Mouse (Mus musculus) CH12.LX (cell line): Measurements from ENCODE around the gene Txndc17. TPM values are rescaled to one million over a fixed set of nuclear protein-coding genes. Genes with fewer than 3 reads are reported as not detected.

Experiments used
- DNase-seq: peaks from one replicate; pipeline ENCODE4 v3.0.0-alpha.2; 2013; ENCODE audit errors: extremely low read depth
- H3K27ac ChIP-seq: 2 replicates; pipeline ENCODE4 v1.5.1; 2012; ENCODE audit warnings: low read depth, mild to moderate bottlenecking, control low read depth, moderate library complexity; ENCODE audit not compliant: insufficient read depth
- H3K27me3 ChIP-seq: replicated peaks from 2 replicates; pipeline ENCODE3; 2012; ENCODE audit warnings: inconsistent platforms
- H3K36me3 ChIP-seq, 2 experiments: replicated peaks in 1 of 2; 2 replicates each; pipeline versions ENCODE3 to v1.6.1; 2012; ENCODE audit warnings: inconsistent platforms in 1 of 2, low read length in 1 of 2, mild to moderate bottlenecking in 1 of 2, mixed read lengths in 1 of 2, moderate library complexity in 1 of 2; ENCODE audit not compliant: control insufficient read depth in 1 of 2, insufficient read depth in 1 of 2
- H3K4me1 ChIP-seq, 2 experiments: 2 replicates each; pipeline ENCODE4 v1.6.1; 2012; ENCODE audit warnings: inconsistent platforms in 1 of 2, moderate library complexity in 1 of 2; ENCODE audit not compliant: insufficient read depth in 2 of 2, control insufficient read depth in 1 of 2
- H3K4me2 ChIP-seq: 2 replicates; pipeline ENCODE4 v1.6.1; 2012; ENCODE audit warnings: low read depth, mild to moderate bottlenecking, control low read depth; ENCODE audit not compliant: poor library complexity, insufficient read depth, severe bottlenecking
- H3K4me3 ChIP-seq, 3 experiments: fragments of 150-350 bp in 1 of 3; sonication (generic) in 1 of 3; replicated peaks in 1 of 3; 2 replicates each; pipeline versions ENCODE3 to v1.5.1; 2011 to 2012; ENCODE audit warnings: low read depth in 2 of 3, low read length in 2 of 3, mild to moderate bottlenecking in 2 of 3, moderate library complexity in 2 of 3, control low read depth in 1 of 3, improper control_type of control experiment in 1 of 3, inconsistent platforms in 1 of 3, mixed read lengths in 1 of 3; ENCODE audit not compliant: poor library complexity in 1 of 3
- H3K79me2 ChIP-seq: replicated peaks from 2 replicates; pipeline ENCODE4 v1.6.1; 2012; ENCODE audit warnings: mild to moderate bottlenecking, moderate library complexity; ENCODE audit not compliant: control insufficient read depth, poor library complexity, insufficient read depth, severe bottlenecking; ENCODE audit errors: extremely low read depth
- H3K9ac ChIP-seq: 2 replicates; pipeline ENCODE4 v1.6.1; 2012; ENCODE audit warnings: low read depth, mild to moderate bottlenecking, control low read depth, moderate library complexity; ENCODE audit not compliant: insufficient read depth
- H3K9me3 ChIP-seq: replicated peaks from 2 replicates; pipeline ENCODE3; 2012; ENCODE audit warnings: low read length, inconsistent platforms, mixed read lengths
- CHD1 ChIP-seq: IDR thresholded peaks from 2 replicates; pipeline ENCODE4 v1.6.1; 2012; ENCODE audit warnings: low read depth, low read length, improper control_type of control experiment, inconsistent platforms
- CHD2 ChIP-seq: IDR thresholded peaks from 2 replicates; pipeline ENCODE4 v1.6.1; 2011; ENCODE audit warnings: low read length, improper control_type of control experiment
- E2F4 ChIP-seq: IDR thresholded peaks from 2 replicates; pipeline ENCODE4 v1.6.1; 2011; ENCODE audit warnings: low read depth, low read length, improper control_type of control experiment; ENCODE audit not compliant: insufficient replicate concordance
- ELF1 ChIP-seq: IDR thresholded peaks from 2 replicates; pipeline ENCODE4 v1.6.1; 2014; ENCODE audit warnings: low read depth, mild to moderate bottlenecking, inconsistent platforms, low read length, improper control_type of control experiment
- EP300 ChIP-seq: IDR thresholded peaks from 2 replicates; pipeline ENCODE4 v1.6.1; 2011; ENCODE audit warnings: low read length, improper control_type of control experiment
- HCFC1 ChIP-seq: IDR thresholded peaks from 2 replicates; pipeline ENCODE4 v1.6.1; 2012; ENCODE audit warnings: low read depth, mild to moderate bottlenecking, inconsistent platforms, low read length, improper control_type of control experiment
- JUND ChIP-seq: conservative IDR thresholded peaks from 2 replicates; pipeline ENCODE4 v1.6.1; 2011; ENCODE audit warnings: low read depth, low read length, improper control_type of control experiment
- MAX ChIP-seq: IDR thresholded peaks from 2 replicates; pipeline ENCODE4 v1.6.1; 2011; ENCODE audit warnings: low read length, improper control_type of control experiment
- MEF2A ChIP-seq: IDR thresholded peaks from 2 replicates; pipeline ENCODE4 v1.6.1; 2014; ENCODE audit warnings: low read depth, mild to moderate bottlenecking, inconsistent platforms, low read length, improper control_type of control experiment, borderline replicate concordance
- MYC ChIP-seq: IDR thresholded peaks from 2 replicates; pipeline ENCODE4 v1.6.1; 2011; ENCODE audit warnings: low read depth, mild to moderate bottlenecking, improper control_type of control experiment, low read length
- NELFE ChIP-seq: IDR thresholded peaks from 2 replicates; pipeline ENCODE4 v1.6.1; 2011; ENCODE audit warnings: low read depth, low read length, improper control_type of control experiment
- POLR2AphosphoS2 ChIP-seq: IDR thresholded peaks from 2 replicates; pipeline ENCODE4 v1.6.1; 2011; ENCODE audit warnings: low read depth, low read length, improper control_type of control experiment
- TBP ChIP-seq: conservative IDR thresholded peaks from 2 replicates; pipeline ENCODE4 v1.6.1; 2011; ENCODE audit warnings: low read depth, low read length, improper control_type of control experiment
- TCF12 ChIP-seq: IDR thresholded peaks from 2 replicates; pipeline ENCODE4 v1.6.1; 2014; ENCODE audit warnings: low read depth, mild to moderate bottlenecking, inconsistent platforms, low read length, improper control_type of control experiment
- UBTF ChIP-seq: IDR thresholded peaks from 2 replicates; pipeline ENCODE4 v1.6.1; 2012; ENCODE audit warnings: low read depth, mild to moderate bottlenecking, inconsistent platforms, low read length, improper control_type of control experiment, moderate library complexity
- USF2 ChIP-seq: conservative IDR thresholded peaks from 2 replicates; pipeline ENCODE4 v1.6.1; 2011; ENCODE audit warnings: low read depth, low read length, improper control_type of control experiment
- ZC3H11A ChIP-seq: IDR thresholded peaks from 2 replicates; pipeline ENCODE4 v1.6.1; 2012; ENCODE audit warnings: low read depth, mild to moderate bottlenecking, inconsistent platforms, low read length, improper control_type of control experiment
- ZKSCAN1 ChIP-seq: IDR thresholded peaks from 2 replicates; pipeline ENCODE4 v1.6.1; 2012; ENCODE audit warnings: low read depth, inconsistent platforms, low read length, improper control_type of control experiment, borderline replicate concordance
- dilution Hi-C: fragments of 300-500 bp; cut with MboI; formaldehyde crosslinking; loops from 2 replicates; pipeline ENCODE4 v1.14.3; 2020; ENCODE audit warnings: low sequenced_read_pairs; ENCODE audit not compliant: extremely low pct_unique_long_range_greater_than_20kb, extremely low pct_ligation_motif_present
- in situ Hi-C: fragments of 300-500 bp; cut with MboI; formaldehyde crosslinking; loops from 3 replicates; pipeline ENCODE4 v1.14.3; 2019; ENCODE audit warnings: low sequenced_read_pairs, low pct_ligation_motif_present, low pct_unique_long_range_greater_than_20kb, mixed read lengths
- polyA plus RNA-seq: library from polyadenylated mRNA; unstranded; fragments of >175 nt; gene quantifications from 2 replicates; pipeline ENCODE4 v1.2.1, GENCODE M21; 2012; ENCODE audit warnings: low read depth; ENCODE audit not compliant: insufficient read length
- total RNA-seq, 2 experiments: library from RNA; depleted of rRNA; stranded (reverse); fragments of 300-350 nt in 1 of 2; fragments of >200 nt in 1 of 2; gene quantifications; 2 replicates each; pipeline ENCODE4 v1.2.3; 2012 to 2014

The Txndc17 gene
- total and polyA plus RNA-seq, 3 experiments, result 126 to 182 (median 177) TPM

DNA sequence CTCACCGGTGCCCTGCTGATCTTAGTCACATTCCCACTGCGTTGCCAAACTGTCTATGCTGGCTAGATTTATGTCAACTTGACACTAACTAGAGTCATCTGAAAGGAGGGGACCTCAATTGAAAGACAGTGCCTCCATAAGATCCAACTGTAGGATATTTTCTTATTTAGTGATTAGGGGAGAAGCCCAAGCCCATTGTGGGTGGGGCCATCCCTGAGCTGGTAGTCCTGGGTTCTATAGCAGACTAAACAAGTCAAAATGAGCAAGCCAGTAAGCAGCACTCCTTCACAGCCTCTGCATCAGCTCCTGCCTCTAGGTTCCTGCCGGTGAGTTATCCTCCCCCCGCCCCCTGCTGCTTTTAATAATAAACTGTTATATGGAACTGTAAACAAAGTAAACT, 26.2 kb upstream of the Txndc17 start:
- no peak overlapping the region for H3K4me3 ChIP-seq
- H3K27me3 ChIP-seq, result no peaks in the 10 kb centered on the region
- H3K79me2 ChIP-seq, result no peaks in the 10 kb centered on the region
- peaks cover 0 to 7% of the 10 kb centered on the region in 2 experiments; a peak in 1 of 4 replicates for H3K4me1 ChIP-seq
- dilution Hi-C loops, result no loop called here
- peaks cover 27 to 68% of the 10 kb centered on the region in 2 experiments for H3K36me3 ChIP-seq
- in situ Hi-C loops, result no loop called here
- no peak overlapping the region for H3K27ac ChIP-seq
- no peak for DNase-seq
- no peak overlapping the region for H3K9ac ChIP-seq
- TF ChIP-seq UBTF, result no peak
- TF ChIP-seq ZKSCAN1, result no peak
- TF ChIP-seq CHD1, result no peak
- no peak for TF ChIP-seq EP300
- TF ChIP-seq HCFC1, result no peak
- H3K4me2 ChIP-seq, result no peak overlapping the region
- H3K9me3 ChIP-seq, result no peaks in the 10 kb centered on the region

DNA sequence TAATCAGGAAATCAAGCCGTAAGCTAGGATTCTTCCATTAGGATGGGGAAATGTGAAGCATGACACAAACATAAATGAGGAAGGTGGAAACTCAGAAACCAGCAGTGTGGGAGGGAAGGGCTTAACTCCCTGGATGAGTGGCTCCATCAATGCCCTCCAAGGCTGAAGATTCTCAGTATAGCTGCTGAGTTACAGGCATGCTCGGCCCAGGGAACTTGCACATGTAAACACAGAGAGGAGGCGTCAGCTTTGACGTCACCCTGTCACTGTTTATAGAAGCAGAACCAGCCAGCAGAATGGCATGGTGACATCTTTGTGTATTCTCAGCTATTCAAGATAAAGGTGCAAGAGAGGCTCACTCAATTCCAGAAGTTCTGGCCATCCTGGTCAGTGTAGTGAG, 23.1 kb upstream of the Txndc17 start:
- dilution Hi-C loops (no loop called here), in situ Hi-C loops (no loop called here)
- Histone ChIP-seq H3K4me1 (peaks cover 0 to 7% of the 10 kb centered on the region in 2 experiments; a peak in 1 of 4 replicates), H3K9ac (no peak overlapping the region), H3K36me3 (peaks cover 25 to 66% of the 10 kb centered on the region in 2 experiments), H3K27ac (no peak overlapping the region), H3K27me3 (no peaks in the 10 kb centered on the region), H3K4me3 (no peak overlapping the region), H3K9me3 (no peaks in the 10 kb centered on the region), H3K4me2 (no peak overlapping the region), H3K79me2 (no peaks in the 10 kb centered on the region)
- DNase-seq, result no peak
- TF ChIP-seq TCF12 (no peak), CHD2 (no peak), E2F4 (no peak), TBP (no peak)

DNA sequence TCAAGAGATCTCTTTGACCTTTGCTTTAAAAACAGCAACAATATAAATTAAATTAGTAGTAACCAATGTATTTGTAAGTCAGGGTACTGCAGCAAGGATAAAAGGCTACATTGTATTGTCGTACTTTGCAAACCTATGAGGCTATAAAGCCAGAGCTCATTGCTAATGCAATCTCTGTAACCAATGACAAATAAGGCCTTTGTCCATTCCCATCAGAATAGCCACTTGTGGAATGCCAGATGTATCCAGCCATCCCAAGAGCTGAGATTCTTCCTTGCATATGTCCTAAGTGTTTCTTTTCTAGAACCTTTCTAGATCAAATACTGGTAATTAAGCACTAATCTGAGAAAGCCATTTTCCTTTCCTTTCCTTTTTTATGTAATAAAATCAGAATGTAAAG, 16.5 kb upstream of the Txndc17 start:
- Histone ChIP-seq H3K27me3 (no peaks in the 10 kb centered on the region), H3K27ac (no peak overlapping the region), H3K4me2 (no peak overlapping the region), H3K9ac (no peak overlapping the region), H3K4me3 (no peak overlapping the region), H3K4me1 (no peaks in the 10 kb centered on the region), H3K36me3 (peaks cover 37 to 66% of the 10 kb centered on the region in 2 experiments), H3K9me3 (no peaks in the 10 kb centered on the region), H3K79me2 (no peaks in the 10 kb centered on the region)
- dilution Hi-C loops, result no loop called here
- DNase-seq, result no peak
- TF ChIP-seq USF2, result no peak
- no peak for TF ChIP-seq CHD1
- no peak for TF ChIP-seq NELFE
- TF ChIP-seq MYC, result no peak
- TF ChIP-seq ZKSCAN1, result no peak
- no peak for TF ChIP-seq MEF2A
- no peak for TF ChIP-seq POLR2AphosphoS2
- TF ChIP-seq ELF1, result no peak
- TF ChIP-seq ZC3H11A, result no peak
- no peak for TF ChIP-seq JUND
- no peak for TF ChIP-seq MAX
- in situ Hi-C loops, result no loop called here
